Mouse (Mus musculus): ENCODE data around the gene Kcnj12.

The Kcnj12 gene

DNA sequence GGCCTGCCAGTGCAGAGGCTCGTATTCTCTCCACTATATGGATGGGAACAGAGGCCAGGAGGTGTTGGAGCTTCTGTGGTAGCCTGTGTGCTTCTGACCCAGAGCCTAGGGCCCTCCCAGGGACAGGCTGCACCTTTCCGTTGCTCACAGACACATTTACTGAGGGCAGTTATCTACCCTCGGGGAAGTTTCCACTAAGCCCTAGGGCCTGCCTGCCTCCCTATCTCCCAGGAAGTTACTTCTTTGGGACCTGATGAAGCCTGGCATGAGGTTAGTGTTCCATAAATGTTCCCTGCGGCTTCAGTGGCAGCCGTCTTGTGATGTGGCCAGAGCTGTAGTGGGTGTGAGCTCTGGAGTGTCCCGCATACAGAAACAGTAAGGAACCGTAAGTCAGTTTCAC is 3.2 kb downstream of the Kcnj12 start:
- DNase-seq: no peak

DNA sequence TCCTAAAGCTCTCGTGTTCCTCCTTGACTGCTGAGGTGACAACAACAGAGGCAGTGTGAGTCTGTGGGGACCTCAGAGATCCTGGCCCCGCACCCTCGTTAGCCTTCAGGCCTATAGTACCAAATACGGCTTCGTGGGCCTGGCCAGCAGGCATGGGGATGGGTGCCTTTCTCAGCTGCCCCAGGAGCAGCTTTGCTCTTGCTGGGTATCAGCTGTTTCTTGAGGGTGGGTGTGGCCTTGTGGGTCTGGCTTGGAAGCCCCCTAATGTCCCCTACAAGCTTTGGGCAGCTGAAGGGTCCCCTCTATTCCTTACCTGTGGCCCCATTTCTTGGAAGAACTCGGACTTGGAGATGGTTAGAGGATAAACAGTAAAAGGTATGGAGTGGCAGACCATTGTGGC is 4.0 kb downstream of the Kcnj12 start:
- no peak for DNase-seq

DNA sequence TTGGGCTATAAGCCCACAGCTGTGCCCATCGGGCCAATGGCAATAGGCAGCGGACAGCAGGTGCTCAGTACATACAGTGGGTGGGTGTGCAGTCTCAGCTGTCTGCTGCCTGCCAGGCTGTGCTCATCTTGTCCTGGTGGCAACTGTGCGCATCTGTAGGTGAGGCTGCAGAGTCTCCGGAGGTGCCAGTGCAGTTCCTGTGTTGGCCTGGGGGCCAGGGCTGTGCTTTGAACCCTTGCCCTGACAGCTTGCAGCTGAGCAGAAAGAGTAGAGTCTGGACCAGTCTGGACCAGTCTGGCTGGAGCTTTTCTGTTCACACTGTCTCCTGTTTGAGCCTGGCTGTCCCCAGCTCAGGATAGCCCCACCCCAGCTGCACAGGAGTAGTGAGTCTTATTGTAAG is 4.8 kb downstream of the Kcnj12 start:
- no peak for DNase-seq

DNA sequence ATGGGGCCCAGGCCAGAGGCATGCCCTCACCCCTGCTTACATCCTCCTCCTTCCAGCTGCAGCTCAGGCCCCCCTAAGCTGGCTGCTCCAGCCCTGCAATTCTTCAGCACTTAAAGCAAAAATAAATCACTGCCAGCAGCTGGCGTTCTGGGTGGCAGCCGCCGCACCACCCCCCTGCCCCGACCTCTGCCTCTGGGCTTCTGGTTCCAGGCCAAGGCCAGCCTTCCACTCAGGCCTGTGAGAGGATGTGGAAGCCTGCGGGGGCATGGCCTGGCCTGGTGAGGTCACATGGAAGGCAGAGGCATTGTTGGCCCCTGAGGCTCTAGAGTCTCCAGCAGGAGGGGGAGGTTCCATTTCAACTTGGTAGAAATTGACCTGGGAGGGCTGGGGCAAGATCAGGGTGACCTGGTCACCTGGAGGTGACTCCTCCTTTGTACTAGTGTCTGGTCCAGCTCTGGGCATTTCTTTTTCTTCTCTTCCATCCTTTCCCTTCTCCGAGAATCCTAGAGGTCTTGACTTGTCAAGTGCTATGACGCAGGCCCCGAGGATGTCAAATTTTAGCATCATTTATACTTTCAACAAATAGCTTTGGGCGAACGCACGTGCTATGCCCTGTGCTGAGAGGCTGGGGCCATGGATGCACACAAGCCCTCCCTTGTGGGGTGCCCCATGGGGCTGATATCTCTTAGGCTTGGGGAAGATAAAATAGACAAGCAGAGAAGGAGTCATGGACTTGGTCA is 6.0 kb downstream of the Kcnj12 start:
- peak; percentile 34 to 68 for DNase-seq

DNA sequence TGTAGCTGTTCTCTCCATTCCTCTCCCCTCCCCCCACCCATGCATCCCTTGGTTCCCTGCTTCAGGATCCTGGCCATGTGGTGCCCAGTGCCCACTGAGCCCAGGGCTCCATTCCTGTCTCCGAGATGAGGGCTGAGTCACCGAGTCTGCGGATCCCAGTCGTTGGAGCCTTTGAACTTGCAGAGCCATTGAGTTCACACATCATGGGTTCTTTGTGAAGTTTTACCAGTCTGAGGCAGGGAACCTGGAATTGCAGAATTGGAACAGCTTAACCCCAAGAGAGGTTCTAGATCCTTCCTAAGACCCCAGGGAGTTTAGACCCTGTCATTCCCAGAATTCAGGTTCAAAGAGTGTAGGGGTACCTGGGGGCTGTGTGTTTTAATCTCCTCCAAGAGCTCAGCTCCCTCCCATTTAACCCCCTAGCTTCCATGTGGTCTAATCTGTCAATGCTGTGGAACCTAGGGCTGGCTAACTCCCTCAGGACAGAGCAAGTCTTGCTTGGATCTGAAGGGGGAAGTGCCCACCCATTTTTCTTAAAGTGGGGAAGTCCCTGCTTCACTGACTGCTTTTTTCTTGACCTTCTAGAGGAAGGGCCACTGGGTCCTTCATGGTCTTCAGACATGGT is 6.9 kb downstream of the Kcnj12 start:
- DNase-seq: no peak

DNA sequence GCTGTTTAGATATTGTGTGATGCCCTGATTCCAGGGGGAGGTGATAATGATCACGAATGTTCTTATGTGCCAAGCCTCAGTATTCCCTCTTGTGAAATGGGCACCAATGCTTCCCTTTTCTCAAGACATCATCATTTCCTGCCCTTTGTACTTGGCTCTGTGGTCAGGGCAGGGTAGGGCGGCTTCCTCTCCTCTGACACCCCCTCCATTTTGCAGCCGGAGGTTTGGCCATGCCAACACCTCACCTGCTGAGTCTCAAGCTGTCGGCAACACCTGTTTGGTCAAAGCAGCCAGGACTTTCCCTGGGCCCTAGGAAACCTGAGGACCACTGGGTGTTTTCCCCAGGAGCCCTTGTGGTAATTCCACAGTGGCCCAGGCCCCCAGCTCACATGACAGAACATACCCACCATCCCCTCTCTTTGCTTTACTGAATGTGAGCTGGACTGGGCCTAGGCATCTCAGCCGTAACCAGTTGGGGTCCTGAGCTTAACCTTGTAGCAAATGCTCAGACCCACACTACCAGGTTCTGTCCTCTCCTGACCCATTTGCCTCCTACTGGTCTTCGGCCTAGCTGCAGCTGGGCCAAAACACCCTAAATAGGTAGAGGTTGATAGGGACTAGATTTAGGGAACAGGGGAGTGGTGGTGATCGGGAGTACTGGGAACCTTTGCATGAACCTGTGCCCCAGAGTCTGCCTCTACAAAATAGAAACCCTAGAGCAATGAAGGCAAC is 7.7 kb downstream of the Kcnj12 start:
- no peak for DNase-seq

DNA sequence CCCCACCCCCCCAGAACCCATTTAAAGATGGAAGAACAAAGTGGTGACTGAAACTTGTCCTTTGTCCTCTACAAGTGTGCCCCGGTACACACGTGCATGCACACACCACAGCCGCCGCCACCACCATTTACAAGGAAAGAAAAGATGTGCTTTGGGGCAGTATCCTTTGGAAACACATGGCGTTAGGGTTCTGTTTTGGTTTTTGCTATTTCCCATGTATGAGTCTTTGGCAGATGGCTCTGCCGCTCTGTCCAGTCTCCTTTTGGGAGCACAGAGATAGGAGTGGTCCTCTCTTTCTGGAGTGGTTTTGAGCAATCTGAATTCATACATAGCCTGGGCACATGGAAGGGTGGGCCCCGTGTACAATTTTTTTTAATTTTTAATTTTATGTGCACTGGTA is 8.8 kb downstream of the Kcnj12 start:
- no peak for DNase-seq

DNA sequence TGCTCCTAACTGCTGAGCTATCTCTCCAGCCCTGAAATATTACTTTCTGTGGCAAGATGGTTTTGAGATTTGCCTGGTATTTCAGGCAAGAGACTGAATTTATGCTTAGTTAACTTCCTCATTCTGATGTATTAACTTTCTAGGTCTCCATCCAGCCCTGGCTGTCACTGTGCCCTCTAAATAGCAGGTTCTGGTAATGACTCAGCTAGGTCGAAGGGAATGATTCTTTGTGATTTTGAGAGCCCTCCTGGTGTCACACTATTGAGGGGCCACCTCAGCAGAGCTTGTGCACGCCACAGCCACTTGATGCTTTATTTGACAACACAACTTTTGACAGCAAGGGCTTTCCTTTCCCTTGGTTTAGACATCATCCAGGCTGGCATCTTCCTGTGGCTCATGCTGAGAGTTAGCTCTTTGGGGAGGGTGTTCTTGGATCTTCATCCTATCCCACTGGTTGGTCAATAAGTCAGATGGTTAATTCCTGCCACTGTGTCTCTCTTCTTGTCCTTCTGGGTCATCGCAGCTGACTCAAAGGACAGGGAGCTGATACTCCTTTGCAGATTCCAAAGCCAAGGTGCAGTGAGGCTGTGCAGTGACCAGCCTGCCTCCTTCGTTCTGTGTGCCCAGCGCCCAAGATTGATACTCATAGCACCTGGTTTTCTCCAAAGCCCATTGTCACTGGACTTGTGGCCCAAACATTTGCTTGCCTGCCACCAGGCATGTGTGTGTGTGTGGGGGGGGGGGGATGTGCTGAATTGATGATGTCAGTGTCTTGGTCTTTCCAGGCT is 9.5 kb downstream of the Kcnj12 start:
- no peak for DNase-seq

DNA sequence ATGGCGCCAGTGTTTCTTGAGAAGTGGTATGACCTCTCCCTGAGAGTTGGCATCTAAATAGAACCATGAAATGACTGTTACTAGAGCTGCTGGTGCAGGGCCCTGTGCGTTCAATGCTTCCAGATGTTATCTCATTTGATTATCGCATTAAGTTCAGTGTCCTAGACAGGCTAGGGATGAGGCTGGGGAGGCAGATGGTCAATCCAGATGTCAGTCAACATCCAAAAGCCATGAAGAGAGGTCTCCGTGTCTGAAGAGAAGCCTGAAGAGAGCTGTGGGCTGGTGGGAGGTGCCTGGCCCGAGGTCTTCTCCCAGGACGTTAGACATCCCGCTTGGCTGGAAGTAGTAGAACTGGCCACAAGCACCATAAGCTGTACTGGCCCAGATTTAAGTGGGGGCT is 10.1 kb downstream of the Kcnj12 start:
- no peak for DNase-seq

DNA sequence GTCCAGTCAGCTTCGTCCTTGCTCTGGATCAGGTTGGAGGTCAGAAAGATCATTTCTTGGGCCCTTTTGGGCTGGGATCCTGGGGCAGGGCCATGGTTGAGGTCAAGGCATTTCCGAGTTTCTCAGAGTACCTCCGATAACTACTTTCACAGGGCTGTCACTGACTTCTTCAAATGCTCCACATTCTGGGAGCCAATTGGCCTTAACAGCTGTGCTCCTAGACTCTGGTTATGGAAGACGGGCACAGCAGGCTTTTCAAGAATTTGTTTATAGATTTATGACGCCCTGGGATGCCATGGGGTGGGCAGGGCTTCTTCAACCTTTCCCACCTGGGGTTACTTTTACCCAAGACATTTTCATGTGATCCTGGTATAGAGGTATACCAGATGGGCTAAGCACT is 10.8 kb downstream of the Kcnj12 start:
- no peak for DNase-seq

DNA sequence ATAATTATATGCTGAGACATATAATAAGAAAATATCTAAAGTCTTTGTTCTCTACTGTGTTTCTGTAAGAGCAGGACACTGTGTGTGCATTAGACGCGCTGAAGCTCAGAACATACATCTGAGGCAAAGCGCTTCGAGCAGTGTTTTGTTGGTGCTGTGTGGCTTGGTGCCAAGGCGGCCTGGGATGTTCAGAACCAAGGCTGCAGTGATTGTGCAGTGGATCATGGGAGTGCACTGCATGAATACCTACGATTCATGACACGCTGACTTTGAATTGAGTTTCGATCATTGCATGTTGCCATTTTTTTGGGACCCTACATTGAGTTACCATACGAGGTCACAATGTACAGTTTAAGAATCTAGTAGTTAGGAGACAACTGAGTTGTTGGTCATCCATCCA is 14.3 kb downstream of the Kcnj12 start:
- no peak for DNase-seq

DNA sequence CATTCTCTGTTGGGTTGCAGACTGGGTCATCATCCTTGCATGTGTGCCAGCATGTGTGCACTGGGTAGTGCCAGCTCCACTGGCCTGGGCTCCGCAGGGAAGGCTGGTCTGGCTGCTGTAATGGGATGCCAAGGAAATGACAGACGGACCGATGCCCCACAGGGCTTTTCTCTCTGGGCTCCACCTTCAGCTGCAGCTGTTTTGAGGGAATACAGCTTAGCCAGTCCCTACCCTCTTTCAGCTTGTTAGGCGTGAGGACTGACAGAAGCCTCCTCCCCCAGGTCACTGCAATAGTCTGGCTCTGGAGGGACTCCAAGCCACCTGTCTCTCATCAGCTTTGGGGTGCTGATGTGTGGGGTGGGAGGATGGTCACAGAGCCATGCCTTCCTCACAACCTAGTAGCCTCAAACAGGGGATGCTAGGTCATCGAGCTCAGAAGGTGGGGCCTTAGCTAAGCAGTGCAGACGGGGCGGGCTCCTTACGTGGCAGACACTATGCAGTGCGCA is 16.0 kb downstream of the Kcnj12 start:
- DNase-seq: no peak

DNA sequence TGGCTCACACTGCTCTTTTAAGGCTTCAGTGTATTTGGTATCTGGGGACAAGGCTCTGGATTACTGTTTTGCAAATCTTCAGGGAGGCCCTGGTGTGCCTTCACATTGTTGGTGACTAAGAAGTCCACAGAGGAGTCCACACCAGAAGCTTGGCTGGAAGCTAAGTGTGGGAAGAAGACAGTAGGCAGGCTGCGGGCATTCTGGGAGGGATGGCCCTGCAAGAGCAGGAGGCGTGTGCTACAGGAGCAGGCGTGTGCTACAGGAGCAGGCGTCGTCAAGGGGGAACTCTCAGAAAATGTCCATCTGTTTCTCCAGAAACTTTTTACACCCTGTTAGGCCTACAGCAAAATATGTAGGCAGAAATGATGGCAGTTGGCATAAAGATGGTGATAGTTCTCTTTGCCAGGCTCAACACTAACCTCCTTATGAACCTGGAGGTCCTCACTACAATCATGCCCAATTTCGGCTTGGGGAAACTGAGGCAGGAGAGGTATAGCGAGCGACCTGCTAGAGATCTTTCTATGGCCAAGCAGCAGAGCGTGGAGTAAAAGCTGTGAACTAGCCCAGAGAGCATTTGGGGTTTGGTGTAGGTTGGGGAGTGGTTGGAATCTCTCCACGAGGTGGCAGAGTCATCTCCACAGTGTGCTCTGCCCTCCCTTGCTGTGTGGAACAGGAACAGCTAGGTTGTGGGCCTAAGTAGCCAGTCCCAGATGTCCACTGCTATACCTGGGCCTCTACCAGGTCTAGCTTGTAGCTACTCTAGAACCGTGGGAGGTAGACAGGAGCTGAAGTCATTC is 18.7 kb downstream of the Kcnj12 start:
- no peak for DNase-seq

DNA sequence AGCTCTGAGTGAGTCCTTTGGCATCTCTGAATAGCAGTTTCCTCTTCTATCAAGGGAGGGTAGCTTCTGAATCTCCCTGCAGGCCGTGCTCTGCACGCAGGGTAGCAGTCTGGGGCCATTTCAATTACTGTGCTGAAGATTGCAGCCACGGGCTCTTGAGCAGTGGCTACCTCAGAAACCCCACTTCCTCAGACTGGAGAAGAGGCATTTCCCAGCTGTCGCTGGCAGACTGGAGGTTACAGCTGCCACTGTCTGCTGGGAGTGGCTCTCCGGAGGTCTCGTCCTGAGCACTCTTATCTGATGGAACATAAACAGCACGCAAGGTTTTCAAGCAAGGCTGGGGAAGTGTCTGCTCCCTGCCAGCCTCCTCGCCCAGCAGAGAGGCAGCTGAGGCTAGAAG is 20.2 kb downstream of the Kcnj12 start:
- no peak for DNase-seq

DNA sequence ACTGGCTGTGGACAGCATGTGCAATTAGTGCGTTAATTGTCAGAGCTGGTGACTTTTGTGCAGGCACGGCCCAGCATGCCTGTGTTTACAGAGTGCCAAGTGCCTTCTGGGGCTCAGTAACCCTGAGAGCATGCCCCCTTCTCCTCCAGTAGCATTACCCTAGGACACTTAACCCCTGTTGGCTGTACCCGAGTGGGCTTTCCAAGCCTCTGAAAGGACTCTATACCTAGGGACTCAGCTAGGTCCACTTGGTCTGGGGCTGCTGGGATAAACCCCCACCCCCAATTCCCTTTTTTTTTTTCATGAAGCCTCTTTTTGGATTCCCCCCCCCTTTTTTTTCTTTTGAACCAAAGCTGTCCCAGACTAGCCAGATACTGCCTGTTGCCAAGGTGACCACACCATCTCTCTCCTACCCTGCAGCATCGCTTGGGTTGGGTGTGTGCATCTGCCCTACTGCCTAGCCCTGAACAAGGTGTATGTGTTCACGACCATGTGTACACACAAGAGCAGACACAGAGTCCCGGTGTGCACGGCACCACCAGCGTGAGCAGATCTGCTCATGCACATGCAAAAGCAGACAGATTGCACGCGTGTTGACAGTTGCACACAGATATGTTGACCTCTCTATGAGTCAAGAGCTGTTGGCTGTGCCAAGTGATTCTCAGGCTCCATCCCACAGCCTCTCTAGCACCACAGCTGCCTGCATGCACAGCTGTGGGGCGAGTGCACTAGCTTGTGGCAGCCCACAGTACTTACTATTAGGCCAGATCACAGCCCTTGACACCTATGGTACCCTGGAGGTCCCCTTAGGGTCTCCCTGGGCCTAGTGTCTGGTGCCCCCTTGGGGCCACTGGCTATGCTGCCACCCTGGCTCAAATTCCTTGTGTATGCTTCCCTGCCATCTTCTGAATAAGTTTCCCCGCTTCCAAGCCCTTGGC is 21.0 kb downstream of the Kcnj12 start:
- peak; percentile 54 to 66 for DNase-seq

DNA sequence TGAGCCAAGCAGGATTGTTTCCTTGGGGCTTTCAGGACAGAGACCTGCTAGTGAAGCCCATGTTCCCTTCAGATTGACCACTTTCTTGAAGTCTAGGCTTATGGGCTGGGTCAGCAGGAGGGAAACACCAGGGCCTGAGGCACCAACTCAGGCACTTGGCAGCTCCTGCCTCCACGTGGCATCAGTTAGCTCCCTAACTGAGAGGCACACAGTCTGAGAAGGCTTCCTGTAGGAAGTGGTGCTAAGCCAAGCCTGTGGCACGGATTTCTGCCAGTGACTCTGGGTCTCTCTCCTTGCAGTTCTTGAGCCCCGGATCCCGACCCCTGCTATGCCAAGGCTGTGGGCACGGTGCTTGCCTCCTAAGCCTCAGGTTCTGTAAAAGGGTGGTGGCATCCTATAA is 22.4 kb downstream of the Kcnj12 start:
- DNase-seq: no peak

DNA sequence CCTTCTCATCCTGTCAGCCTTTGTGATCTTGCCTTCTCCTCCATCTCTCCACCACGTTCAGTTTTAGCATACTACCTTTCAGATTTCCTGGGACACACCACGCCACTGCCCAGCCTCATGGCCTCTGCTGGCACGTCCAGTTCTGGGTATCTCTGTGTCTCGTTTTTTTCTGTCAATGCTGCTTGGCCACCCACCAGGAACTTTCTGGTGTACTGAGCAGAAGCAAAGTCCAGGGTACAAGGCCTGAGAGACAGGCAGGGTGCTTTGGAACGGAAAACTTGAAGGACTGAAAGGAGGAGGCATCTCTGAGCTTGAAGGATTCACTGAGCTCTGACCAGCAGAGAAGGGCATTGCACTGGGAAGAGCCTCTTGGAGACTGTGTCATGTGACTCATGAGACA is 25.1 kb downstream of the Kcnj12 start:
- DNase-seq: no peak

DNA sequence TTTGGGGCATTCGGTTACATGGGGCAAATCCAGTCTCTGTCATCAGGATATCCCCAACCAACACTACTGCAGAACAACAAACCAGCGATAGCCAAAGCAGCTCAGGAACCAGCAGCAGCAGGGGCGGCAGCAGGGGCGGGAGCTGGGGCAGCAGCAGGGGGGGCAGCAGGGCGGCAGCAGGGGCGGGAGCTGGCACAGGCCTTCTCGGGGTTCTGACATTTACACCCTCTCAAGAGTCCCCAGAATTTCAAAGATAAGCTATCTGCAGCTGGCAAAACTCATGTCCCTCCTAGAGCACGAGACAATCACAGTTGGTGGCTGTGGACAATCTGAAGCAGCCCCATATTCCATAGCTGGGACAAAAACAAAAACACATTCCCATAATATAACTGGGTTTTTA is 28.8 kb downstream of the Kcnj12 start:
- DNase-seq: peak; percentile 24 to 32

DNA sequence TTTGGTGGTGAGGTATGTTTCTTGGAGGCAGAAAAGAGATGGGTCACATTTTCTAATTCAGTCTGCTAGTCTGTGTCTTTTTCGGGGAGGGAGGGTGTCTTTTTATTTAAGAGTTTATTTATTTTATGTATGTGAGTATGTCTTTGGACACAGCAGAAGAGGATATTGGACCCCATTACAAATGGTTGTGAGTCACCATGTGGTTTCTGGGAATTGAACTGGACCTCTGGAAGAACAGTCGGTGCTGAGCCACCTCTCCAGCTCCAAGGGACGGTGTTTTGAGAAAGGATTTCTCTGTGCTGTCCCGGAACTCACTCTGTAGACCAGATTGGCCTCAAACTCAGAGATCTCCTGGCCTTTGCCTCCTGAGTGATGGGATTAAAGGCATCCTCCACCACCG is 34.5 kb downstream of the Kcnj12 start:
- no peak for DNase-seq

DNA sequence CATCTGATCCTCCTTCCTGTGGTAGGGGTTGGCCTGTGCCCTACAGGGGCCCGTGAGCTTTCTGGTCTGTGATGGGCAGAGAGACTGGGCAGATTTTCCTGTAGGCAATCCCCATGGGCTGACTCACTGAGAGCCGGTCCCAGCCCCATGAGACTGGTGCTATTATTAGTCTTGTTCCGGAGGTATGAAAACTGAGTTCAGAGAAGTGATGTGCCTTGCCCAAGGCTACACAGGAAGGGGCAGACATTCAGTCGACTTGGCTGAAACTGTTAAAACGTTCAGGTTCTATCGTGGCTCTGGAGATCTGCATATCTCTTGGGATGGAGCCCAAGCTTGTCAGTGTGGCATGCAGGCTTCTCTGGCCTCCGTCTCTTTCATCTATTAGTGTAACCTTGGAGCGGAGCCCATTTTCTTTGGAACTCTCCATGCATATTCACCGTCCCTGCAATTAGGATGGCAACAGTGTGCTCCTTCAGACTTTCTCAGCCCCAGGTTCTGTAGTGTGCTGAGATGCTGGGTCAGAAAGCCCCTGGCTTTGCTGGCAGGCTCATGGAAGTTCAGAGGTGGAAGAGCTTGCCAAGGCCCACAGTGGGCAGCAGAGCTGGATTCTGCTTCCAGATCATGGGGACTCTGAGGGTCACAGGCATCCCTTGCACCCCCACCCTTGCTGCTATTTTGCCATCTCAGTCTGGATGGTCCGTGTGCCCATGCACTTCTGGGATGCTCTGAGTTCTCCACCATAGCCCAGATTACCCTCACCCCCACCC is 37.5 kb downstream of the Kcnj12 start:
- DNase-seq: no peak
